Mouse (Mus musculus): ENCODE measurements at regions not wholly inside any gene's neighbourhood (a gene's known extent, or its start where the extent isn't known, plus 50 kb on each side); places are given as distances from the start of the nearest gene placed in this dataset.
A peak's percentile ranks its signal among the peaks of the same experiment; 100 is the strongest.
"Not testable (repeated sequence)": the region's sequence is repeated elsewhere in the genome, so short reads cannot be mapped to it uniquely, and the experiment has no call there.

- H3K4me1 ChIP-seq (ENCODE audit: control insufficient read depth, insufficient read depth, low read length) = no peaks in the 10 kb centered on the region
- 22% methylated on average over 2 of the region's 2 CpGs for WGBS
- TF ChIP-seq CTCF (IDR thresholded peaks at IDR 0.05; ENCODE audit: insufficient read depth, low read depth, low read length) = no peak
- TF ChIP-seq POLR2A (IDR thresholded peaks at IDR 0.05; ENCODE audit: insufficient read depth, low read depth, low read length) = no peak
These were observed 58.5 kb downstream of the Olfr987 start for GRCm38 (mm10) chr2:85280580-85280979.

GRCm38 (mm10) chr2:85278128-85278527 lies 61.0 kb downstream of the Olfr987 start:
- Histone ChIP-seq H3K27ac (ENCODE audit: insufficient read depth, low read depth, low read length) (no peak overlapping the region), H3K4me3 (ENCODE audit: insufficient read depth, low read depth, low read length) (no peak overlapping the region), H3K4me1 (ENCODE audit: control insufficient read depth, insufficient read depth, low read length) (no peaks in the 10 kb centered on the region)
- TF ChIP-seq POLR2A (IDR thresholded peaks at IDR 0.05; ENCODE audit: insufficient read depth, low read depth, low read length) (no peak), CTCF (IDR thresholded peaks at IDR 0.05; ENCODE audit: insufficient read depth, low read depth, low read length) (no peak)
- WGBS = 73% methylated on average over 3 of the region's 3 CpGs

More at GRCm38 (mm10) chr2:85280580-85280979, 58.5 kb downstream of the Olfr987 start:
- Histone ChIP-seq H3K4me3 (ENCODE audit: insufficient read depth, low read depth, low read length) (no peak overlapping the region), H3K27ac (ENCODE audit: insufficient read depth, low read depth, low read length) (no peak overlapping the region)

- Histone ChIP-seq H3K4me3 (ENCODE audit: insufficient read depth, low read depth, low read length) (no peak overlapping the region), H3K27ac (ENCODE audit: insufficient read depth, low read depth, low read length) (no peak overlapping the region), H3K4me1 (ENCODE audit: control insufficient read depth, insufficient read depth, low read length) (no peaks in the 10 kb centered on the region)
- no peak for TF ChIP-seq POLR2A (IDR thresholded peaks at IDR 0.05; ENCODE audit: insufficient read depth, low read depth, low read length)
- 96% methylated on average over 1 of the region's 1 CpGs for WGBS
These were observed 61.7 kb downstream of the Olfr987 start for GRCm38 (mm10) chr2:85277433-85277832.

GRCm38 (mm10) chr2:85266813-85267212 lies 69.8 kb upstream of the Lrrc55 start:
- not testable (repeated sequence) for H3K27ac ChIP-seq (ENCODE audit: insufficient read depth, low read depth, low read length); H3K4me3 ChIP-seq (ENCODE audit: insufficient read depth, low read depth, low read length); H3K4me1 ChIP-seq (ENCODE audit: control insufficient read depth, insufficient read depth, low read length)
- 89% methylated on average over 14 of the region's 14 CpGs for WGBS

- Histone ChIP-seq H3K27ac (ENCODE audit: insufficient read depth, low read depth, low read length) (no peak overlapping the region), H3K4me1 (ENCODE audit: control insufficient read depth, insufficient read depth, low read length) (no peaks in the 10 kb centered on the region), H3K4me3 (ENCODE audit: insufficient read depth, low read depth, low read length) (no peak overlapping the region)
- no peak for TF ChIP-seq POLR2A (IDR thresholded peaks at IDR 0.05; ENCODE audit: insufficient read depth, low read depth, low read length)
- no peak for TF ChIP-seq CTCF (IDR thresholded peaks at IDR 0.05; ENCODE audit: insufficient read depth, low read depth, low read length)
These were observed 68.7 kb upstream of the Lrrc55 start for GRCm38 (mm10) chr2:85265667-85266066.

GRCm38 (mm10) chr2:85265037-85265524 lies 68.1 kb upstream of the Lrrc55 start:
- Histone ChIP-seq H3K4me1 (ENCODE audit: control insufficient read depth, insufficient read depth, low read length) (no peaks in the 10 kb centered on the region), H3K4me3 (ENCODE audit: insufficient read depth, low read depth, low read length) (no peak overlapping the region), H3K27ac (ENCODE audit: insufficient read depth, low read depth, low read length) (no peak overlapping the region)
- 48% methylated on average over 2 of the region's 2 CpGs for WGBS
- TF ChIP-seq CTCF (IDR thresholded peaks at IDR 0.05; ENCODE audit: insufficient read depth, low read depth, low read length) = no peak
- TF ChIP-seq POLR2A (IDR thresholded peaks at IDR 0.05; ENCODE audit: insufficient read depth, low read depth, low read length) = no peak

GRCm38 (mm10) chr2:85257356-85257755 lies 60.4 kb upstream of the Lrrc55 start:
- WGBS = 82% methylated on average over 3 of the region's 3 CpGs
- Histone ChIP-seq H3K4me3 (ENCODE audit: insufficient read depth, low read depth, low read length) (no peak overlapping the region), H3K4me1 (ENCODE audit: control insufficient read depth, insufficient read depth, low read length) (peaks cover 7% of the 10 kb centered on the region), H3K27ac (ENCODE audit: insufficient read depth, low read depth, low read length) (no peak overlapping the region)
- TF ChIP-seq CTCF (IDR thresholded peaks at IDR 0.05; ENCODE audit: insufficient read depth, low read depth, low read length) = no peak
- TF ChIP-seq POLR2A (IDR thresholded peaks at IDR 0.05; ENCODE audit: insufficient read depth, low read depth, low read length) = no peak

GRCm38 (mm10) chr2:85255610-85256009 lies 58.6 kb upstream of the Lrrc55 start:
- Histone ChIP-seq H3K27ac (ENCODE audit: insufficient read depth, low read depth, low read length) (no peak overlapping the region), H3K4me3 (ENCODE audit: insufficient read depth, low read depth, low read length) (no peak overlapping the region), H3K4me1 (ENCODE audit: control insufficient read depth, insufficient read depth, low read length) (peaks cover 11% of the 10 kb centered on the region)
- 81% methylated on average over 2 of the region's 2 CpGs for WGBS
- TF ChIP-seq POLR2A (IDR thresholded peaks at IDR 0.05; ENCODE audit: insufficient read depth, low read depth, low read length) (no peak), CTCF (IDR thresholded peaks at IDR 0.05; ENCODE audit: insufficient read depth, low read depth, low read length) (no peak)

GRCm38 (mm10) chr2:85252343-85253285 lies 55.6 kb upstream of the Lrrc55 start:
- 24% methylated on average over 16 of the region's 16 CpGs for WGBS
- no peak for TF ChIP-seq POLR2A (IDR thresholded peaks at IDR 0.05; ENCODE audit: insufficient read depth, low read depth, low read length)
- Histone ChIP-seq H3K4me3 (ENCODE audit: insufficient read depth, low read depth, low read length) (no peak overlapping the region), H3K4me1 (ENCODE audit: control insufficient read depth, insufficient read depth, low read length) (peaks cover 11% of the 10 kb centered on the region), H3K27ac (ENCODE audit: insufficient read depth, low read depth, low read length) (peak overlapping the region; percentile 87)
